Mouse (Mus musculus) forebrain, embryonic 10.5 days (tissue): ENCODE data around the gene Hbp1. TPM values are rescaled to one million over a fixed set of nuclear protein-coding genes. Genes with fewer than 3 reads are reported as not detected.

Source experiments
- DNase-seq: peaks from one replicate; pipeline ENCODE4 v3.0.0-alpha.2; 2017; ENCODE audit warnings: low spot score; ENCODE audit errors: extremely low spot score
- H3K27ac ChIP-seq: fragments of 300-500 bp; sonication (generic); 2 replicates; pipeline ENCODE4 v1.5.1; 2016; ENCODE audit warnings: mild to moderate bottlenecking
- H3K27me3 ChIP-seq: fragments of 300-500 bp; sonication (generic); 2 replicates; pipeline ENCODE4 v1.6.1; 2016; ENCODE audit warnings: mild to moderate bottlenecking; ENCODE audit not compliant: poor library complexity, severe bottlenecking
- H3K36me3 ChIP-seq: fragments of 300-500 bp; sonication (generic); replicated peaks from 2 replicates; pipeline ENCODE4 v1.6.1; 2016; ENCODE audit warnings: mild to moderate bottlenecking, moderate library complexity
- H3K4me1 ChIP-seq: fragments of 300-500 bp; sonication (generic); 2 replicates; pipeline ENCODE4 v1.6.1; 2016
- H3K4me3 ChIP-seq: fragments of 300-500 bp; sonication (generic); 2 replicates; pipeline ENCODE4 v1.5.1; 2016; ENCODE audit warnings: mild to moderate bottlenecking, moderate library complexity
- H3K9me3 ChIP-seq: fragments of 300-500 bp; sonication (generic); 2 replicates; pipeline ENCODE4 v1.6.1; 2016; ENCODE audit warnings: mild to moderate bottlenecking, moderate library complexity
- WGBS: fragments of 180-500 bp; shearing (Covaris S2); methylation state at CpG from one replicate; pipeline ENCODE4 v1.1.7; 2016; 5-methylcytosine and 5-hydroxymethylcytosine counted together
- polyA plus RNA-seq: library from polyadenylated mRNA; unstranded; fragments of >200 nt; fragmentation: Nextera tagmentation; extraction: Ambion mirVana; gene quantifications from 2 replicates; pipeline ENCODE4 v1.2.1, GENCODE M21; 2016

Hbp1 gene
- polyA plus RNA-seq, 1 experiment from 2014 or later, result 69.6 TPM

GRCm38 (mm10) chr12:31917245-31917644 lies 33.1 kb downstream of the Hbp1 start:
- 91% methylated on average over 5 of the region's 5 CpGs for WGBS
- H3K4me1 ChIP-seq, result no peaks in the 10 kb centered on the region
- H3K27me3 ChIP-seq, result no peaks in the 10 kb centered on the region
- no peak overlapping the region for H3K4me3 ChIP-seq
- peaks cover 10% of the 10 kb centered on the region for H3K36me3 ChIP-seq
- no peaks in the 10 kb centered on the region for H3K9me3 ChIP-seq
- no peak overlapping the region for H3K27ac ChIP-seq
- DNase-seq, result no peak

GRCm38 (mm10) chr12:31916691-31917090 lies 33.6 kb downstream of the Hbp1 start:
- Histone ChIP-seq H3K9me3 (no peaks in the 10 kb centered on the region), H3K27me3 (no peaks in the 10 kb centered on the region), H3K4me3 (no peak overlapping the region), H3K27ac (no peak overlapping the region), H3K36me3 (peaks cover 9% of the 10 kb centered on the region; the same call in 1 of the 2 replicates), H3K4me1 (no peaks in the 10 kb centered on the region)
- no peak for DNase-seq
- WGBS, result 95% methylated on average over 5 of the region's 5 CpGs

- Histone ChIP-seq H3K27me3 (no peaks in the 10 kb centered on the region), H3K4me3 (no peak overlapping the region), H3K27ac (no peak overlapping the region), H3K36me3 (no peaks in the 10 kb centered on the region), H3K4me1 (no peaks in the 10 kb centered on the region), H3K9me3 (no peaks in the 10 kb centered on the region)
- DNase-seq, result no peak
- 87% methylated on average over 4 of the region's 4 CpGs for WGBS
Measured at GRCm38 (mm10) chr12:31913614-31914013, 36.7 kb downstream of the Hbp1 start.

- no peak overlapping the region for H3K27ac ChIP-seq
- no peaks in the 10 kb centered on the region for H3K27me3 ChIP-seq
- no peaks in the 10 kb centered on the region for H3K4me1 ChIP-seq
- no peak for DNase-seq
- H3K4me3 ChIP-seq, result no peak overlapping the region
- H3K36me3 ChIP-seq, result no peaks in the 10 kb centered on the region
- WGBS, result 82% methylated on average over 6 of the region's 6 CpGs
- no peaks in the 10 kb centered on the region for H3K9me3 ChIP-seq
Measured at GRCm38 (mm10) chr12:31912966-31913551, 37.3 kb downstream of the Hbp1 start.

GRCm38 (mm10) chr12:31907436-31907835 lies 42.9 kb downstream of the Hbp1 start:
- no peak overlapping the region for H3K27ac ChIP-seq
- no peaks in the 10 kb centered on the region for H3K9me3 ChIP-seq
- peaks cover 10% of the 10 kb centered on the region; the same call in 1 of the 2 replicates for H3K4me1 ChIP-seq
- DNase-seq, result no peak
- peaks cover 4% of the 10 kb centered on the region; the same call in 1 of the 2 replicates for H3K36me3 ChIP-seq
- no peak overlapping the region for H3K4me3 ChIP-seq
- 90% methylated on average over 2 of the region's 2 CpGs for WGBS
- H3K27me3 ChIP-seq, result no peaks in the 10 kb centered on the region

- Histone ChIP-seq H3K36me3 (peaks cover 5% of the 10 kb centered on the region; the same call in 1 of the 2 replicates), H3K27ac (no peak overlapping the region; the same call in 1 of the 2 replicates), H3K4me3 (no peak overlapping the region), H3K27me3 (no peaks in the 10 kb centered on the region), H3K4me1 (peaks cover 10% of the 10 kb centered on the region; the same call in 1 of the 2 replicates), H3K9me3 (no peaks in the 10 kb centered on the region)
- WGBS, result 44% methylated on average over 6 of the region's 6 CpGs
- DNase-seq, result no peak
Measured at GRCm38 (mm10) chr12:31905696-31906551, 44.4 kb downstream of the Hbp1 start.

GRCm38 (mm10) chr12:31900391-31900914 lies 49.9 kb downstream of the Hbp1 start:
- no peak for DNase-seq
- peaks cover 9% of the 10 kb centered on the region; the same call in 1 of the 2 replicates for H3K36me3 ChIP-seq
- no peaks in the 10 kb centered on the region for H3K9me3 ChIP-seq
- peaks cover 23% of the 10 kb centered on the region for H3K4me1 ChIP-seq
- no peak overlapping the region for H3K27ac ChIP-seq
- no peaks in the 10 kb centered on the region for H3K27me3 ChIP-seq
- 77% methylated on average over 4 of the region's 4 CpGs for WGBS
- H3K4me3 ChIP-seq, result no peak overlapping the region

- Histone ChIP-seq H3K4me1 (peaks cover 32% of the 10 kb centered on the region), H3K36me3 (peaks cover 5% of the 10 kb centered on the region; the same call in 1 of the 2 replicates), H3K4me3 (no peak overlapping the region), H3K27me3 (no peaks in the 10 kb centered on the region; the same call in 1 of the 2 replicates), H3K27ac (no peak overlapping the region), H3K9me3 (no peaks in the 10 kb centered on the region)
- no peak for DNase-seq
- 58% methylated on average over 7 of the region's 7 CpGs for WGBS
Measured at GRCm38 (mm10) chr12:31897456-31897855, 52.9 kb downstream of the Hbp1 start.

- peak; percentile 24 for DNase-seq
- H3K9me3 ChIP-seq, result no peaks in the 10 kb centered on the region
- H3K36me3 ChIP-seq, result peaks cover 4% of the 10 kb centered on the region; the same call in 1 of the 2 replicates
- no peak overlapping the region for H3K4me3 ChIP-seq
- H3K27me3 ChIP-seq, result no peaks in the 10 kb centered on the region; the same call in 1 of the 2 replicates
- H3K27ac ChIP-seq, result peak overlapping the region; percentile 69
- WGBS, result 19% methylated on average over 8 of the region's 8 CpGs
- peaks cover 32% of the 10 kb centered on the region for H3K4me1 ChIP-seq
Measured at GRCm38 (mm10) chr12:31896986-31897385, 53.3 kb downstream of the Hbp1 start.

- Histone ChIP-seq H3K27me3 (no peaks in the 10 kb centered on the region; the same call in 1 of the 2 replicates), H3K27ac (peak overlapping the region; percentile 69), H3K4me3 (no peak overlapping the region), H3K36me3 (peaks cover 4% of the 10 kb centered on the region; the same call in 1 of the 2 replicates), H3K4me1 (peaks cover 32% of the 10 kb centered on the region), H3K9me3 (no peaks in the 10 kb centered on the region)
- no peak for DNase-seq
- 14% methylated on average over 5 of the region's 5 CpGs for WGBS
Measured at GRCm38 (mm10) chr12:31896295-31896694, 54.0 kb downstream of the Hbp1 start.

- Histone ChIP-seq H3K27ac (peak overlapping the region; percentile 69; the same call in 1 of the 2 replicates), H3K27me3 (no peaks in the 10 kb centered on the region; the same call in 1 of the 2 replicates), H3K4me1 (peaks cover 33% of the 10 kb centered on the region), H3K36me3 (0 out of 2 replicates have a peak, but pooled peaks cover 4% of the 10 kb centered on the region), H3K4me3 (no peak overlapping the region), H3K9me3 (no peaks in the 10 kb centered on the region)
- DNase-seq, result peak; percentile 19
- WGBS, result 3% methylated on average over 2 of the region's 2 CpGs
Measured at GRCm38 (mm10) chr12:31895888-31896287, 54.4 kb downstream of the Hbp1 start.

- Histone ChIP-seq H3K4me1 (peaks cover 35% of the 10 kb centered on the region), H3K36me3 (no peaks in the 10 kb centered on the region), H3K9me3 (no peaks in the 10 kb centered on the region), H3K27ac (peak overlapping the region; percentile 69; the same call in 1 of the 2 replicates), H3K27me3 (no peaks in the 10 kb centered on the region; the same call in 1 of the 2 replicates), H3K4me3 (no peak overlapping the region)
- 29% methylated on average over 8 of the region's 8 CpGs for WGBS
- DNase-seq, result no peak
Measured at GRCm38 (mm10) chr12:31895095-31895734, 55.1 kb downstream of the Hbp1 start.
